Mouse (Mus musculus): ENCODE results near the gene Trim2. TPM values are rescaled to one million over a fixed set of nuclear protein-coding genes. Genes with fewer than 3 reads are reported as not detected.

The Trim2 gene
- total RNA-seq, 2 experiments from 2014 or later, result 409 to 447 TPM

GRCm38 (mm10) chr3:84172406-84172805 lies 134.3 kb downstream of the Trim2 start:
- Histone ChIP-seq H3K27ac (no peak overlapping the region), H3K4me3 (no peak overlapping the region)
- no peak for DNase-seq (ENCODE audit: low spot score in 2 of 2)
- no peak for TF ChIP-seq CTCF (conservative IDR thresholded peaks at IDR 0.05)

- peak; percentile 58 for TF ChIP-seq CTCF (conservative IDR thresholded peaks at IDR 0.05)
- DNase-seq (ENCODE audit: low spot score in 2 of 2), result no peak
- Histone ChIP-seq H3K4me3 (no peak overlapping the region), H3K27ac (no peak overlapping the region)
These were observed 137.2 kb downstream of the Trim2 start for GRCm38 (mm10) chr3:84169393-84170005.

GRCm38 (mm10) chr3:84168943-84169342 lies 137.7 kb downstream of the Trim2 start:
- Histone ChIP-seq H3K4me3 (no peak overlapping the region), H3K27ac (no peak overlapping the region)
- TF ChIP-seq CTCF (conservative IDR thresholded peaks at IDR 0.05), result no peak
- no peak for DNase-seq (ENCODE audit: low spot score in 2 of 2)

GRCm38 (mm10) chr3:84166073-84166472 lies 140.6 kb downstream of the Trim2 start:
- peak overlapping the region; percentile 19; the same call in 1 of the 2 replicates for H3K27ac ChIP-seq
- no peak for TF ChIP-seq CTCF (conservative IDR thresholded peaks at IDR 0.05)
- no peak overlapping the region for H3K4me3 ChIP-seq
- DNase-seq (ENCODE audit: low spot score in 2 of 2), result peak in 1 of 2 experiments; percentile 44

- Histone ChIP-seq H3K4me3 (no peak overlapping the region), H3K27ac (no peak overlapping the region)
- no peak for TF ChIP-seq CTCF (conservative IDR thresholded peaks at IDR 0.05)
- DNase-seq (ENCODE audit: low spot score in 2 of 2), result no peak
These were observed 141.3 kb downstream of the Trim2 start for GRCm38 (mm10) chr3:84165391-84165790.

- DNase-seq (ENCODE audit: low spot score in 2 of 2), result no peak
- Histone ChIP-seq H3K27ac (peak overlapping the region; percentile 23; the same call in 1 of the 2 replicates), H3K4me3 (no peak overlapping the region)
- TF ChIP-seq CTCF (conservative IDR thresholded peaks at IDR 0.05), result no peak
These were observed 148.9 kb downstream of the Trim2 start for GRCm38 (mm10) chr3:84157559-84158350.

GRCm38 (mm10) chr3:84157011-84157410 lies 149.7 kb downstream of the Trim2 start:
- DNase-seq (ENCODE audit: low spot score in 2 of 2), result no peak
- H3K27ac ChIP-seq, result 0 out of 2 replicates have a peak overlapping the region, but pooled peaks have one; percentile 7
- no peak overlapping the region for H3K4me3 ChIP-seq
- TF ChIP-seq CTCF (conservative IDR thresholded peaks at IDR 0.05), result no peak

GRCm38 (mm10) chr3:84156105-84156504 lies 150.6 kb downstream of the Trim2 start:
- no peak overlapping the region for H3K27ac ChIP-seq
- TF ChIP-seq CTCF (conservative IDR thresholded peaks at IDR 0.05), result no peak
- DNase-seq (ENCODE audit: low spot score in 2 of 2), result no peak
- H3K4me3 ChIP-seq, result peak overlapping the region; percentile 66

GRCm38 (mm10) chr3:84155558-84156006 lies 151.1 kb downstream of the Trim2 start, which contains the start of gene Mnd1:
Mnd1 (minus strand) TSS chr3:84155786.
- peak; percentile 94 for TF ChIP-seq CTCF (conservative IDR thresholded peaks at IDR 0.05)
- Histone ChIP-seq H3K27ac (no peak within 1 kb of the TSS), H3K4me3 (peak within 1 kb of the TSS; percentile 66)
- peak; percentile 96 to 97 for DNase-seq (ENCODE audit: low spot score in 2 of 2)

- no peak for DNase-seq (ENCODE audit: low spot score in 2 of 2)
- H3K27ac ChIP-seq, result no peak overlapping the region
These were observed 151.5 kb downstream of the Trim2 start for GRCm38 (mm10) chr3:84155146-84155545.

GRCm38 (mm10) chr3:84154721-84155141 lies 151.9 kb downstream of the Trim2 start:
- Histone ChIP-seq H3K27ac (no peak overlapping the region), H3K4me3 (no peak overlapping the region)
- DNase-seq (ENCODE audit: low spot score in 2 of 2), result no peak
- no peak for TF ChIP-seq CTCF (conservative IDR thresholded peaks at IDR 0.05)

More at GRCm38 (mm10) chr3:84155146-84155545, 151.5 kb downstream of the Trim2 start:
- no peak for TF ChIP-seq CTCF (conservative IDR thresholded peaks at IDR 0.05)
- H3K4me3 ChIP-seq, result peak overlapping the region; percentile 66

GRCm38 (mm10) chr3:84149831-84150230 lies 156.8 kb downstream of the Trim2 start:
- no peak overlapping the region for H3K4me3 ChIP-seq
- no peak for TF ChIP-seq CTCF (conservative IDR thresholded peaks at IDR 0.05)
- DNase-seq (ENCODE audit: low spot score in 2 of 2), result no peak
- H3K27ac ChIP-seq, result no peak overlapping the region

GRCm38 (mm10) chr3:84140947-84141346 lies 165.7 kb downstream of the Trim2 start:
- TF ChIP-seq CTCF (conservative IDR thresholded peaks at IDR 0.05), result no peak

More at GRCm38 (mm10) chr3:84140947-84141346, 165.7 kb downstream of the Trim2 start:
- H3K4me3 ChIP-seq, result no peak overlapping the region
- DNase-seq (ENCODE audit: low spot score in 2 of 2), result no peak
- no peak overlapping the region for H3K27ac ChIP-seq
